Mouse (Mus musculus) heart, embryonic 15.5 days (tissue): ENCODE results near the gene Vstm2a. TPM values are rescaled to one million over a fixed set of nuclear protein-coding genes. Genes with fewer than 3 reads are reported as not detected.

ENCODE experiments used
- ATAC-seq: fragments of 200-750 bp; cut with Nextera tagmentation; replicated peaks from 2 replicates; pipeline ENCODE4 v1.8.0; 2017; ENCODE audit warnings: low read depth, moderate TSS enrichment; ENCODE audit not compliant: insufficient number of reproducible peaks, insufficient read depth, low FRiP score
- H3K27ac ChIP-seq: fragments of 300-500 bp; sonication (generic); 2 replicates; pipeline ENCODE4 v1.5.1; 2015; ENCODE audit warnings: mild to moderate bottlenecking, inconsistent platforms
- H3K27me3 ChIP-seq: fragments of 300-500 bp; sonication (generic); 2 replicates; pipeline ENCODE4 v1.6.1; 2015; ENCODE audit warnings: inconsistent platforms
- H3K36me3 ChIP-seq: fragments of 300-500 bp; sonication (generic); 2 replicates; pipeline ENCODE4 v1.6.1; 2015; ENCODE audit warnings: mild to moderate bottlenecking, inconsistent platforms
- H3K4me1 ChIP-seq: fragments of 300-500 bp; sonication (generic); replicated peaks from 2 replicates; pipeline ENCODE4 v1.6.1; 2015; ENCODE audit warnings: inconsistent platforms
- H3K4me2 ChIP-seq: fragments of 300-500 bp; sonication (generic); 2 replicates; pipeline ENCODE4 v1.6.1; 2015; ENCODE audit warnings: inconsistent platforms, mild to moderate bottlenecking, moderate library complexity
- H3K4me3 ChIP-seq: fragments of 300-500 bp; sonication (generic); 2 replicates; pipeline ENCODE4 v1.5.1; 2015; ENCODE audit warnings: mild to moderate bottlenecking, inconsistent platforms
- H3K9ac ChIP-seq: fragments of 300-500 bp; sonication (generic); 2 replicates; pipeline ENCODE4 v1.6.1; 2015; ENCODE audit warnings: mild to moderate bottlenecking, inconsistent platforms
- H3K9me3 ChIP-seq: fragments of 300-500 bp; sonication (generic); replicated peaks from 2 replicates; pipeline ENCODE4 v1.6.1; 2016; ENCODE audit warnings: inconsistent platforms
- WGBS: fragments of 180-500 bp; shearing (Covaris S2); methylation state at CpG from one replicate; pipeline ENCODE4 v1.1.7; 2015; ENCODE audit warnings: mixed read lengths; 5-methylcytosine and 5-hydroxymethylcytosine counted together
- polyA plus RNA-seq: library from polyadenylated mRNA; unstranded; fragments of >200 nt; fragmentation: Nextera tagmentation; extraction: Ambion mirVana; gene quantifications from 2 replicates; pipeline ENCODE4 v1.2.1, GENCODE M21; 2015

Vstm2a gene
- polyA plus RNA-seq, 1 experiment from 2014 or later, result 0.09 TPM

DNA sequence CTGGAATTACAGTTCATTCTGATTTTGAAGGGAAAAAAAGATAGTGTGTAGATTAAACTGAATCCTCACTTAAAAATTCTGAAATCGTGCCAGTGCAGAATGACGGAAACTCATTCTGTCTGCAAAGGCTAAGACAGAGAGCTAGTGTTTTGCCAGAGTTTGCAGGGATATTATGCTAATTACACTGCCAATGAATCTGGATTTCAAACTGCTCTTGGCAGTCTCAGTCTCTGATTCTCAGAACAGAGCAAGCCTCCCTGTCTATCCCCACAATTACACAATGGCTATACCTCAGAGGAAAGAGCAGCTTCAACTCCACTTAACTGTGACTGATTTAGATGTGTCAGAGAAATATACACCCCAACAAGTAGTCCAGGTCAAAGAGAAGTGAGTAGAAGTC, 43.2 kb downstream of the Vstm2a start:
- H3K27ac ChIP-seq, result no peak overlapping the region
- WGBS, result 64% methylated on average over 2 of the region's 2 CpGs
- no peaks in the 10 kb centered on the region for H3K27me3 ChIP-seq
- H3K9me3 ChIP-seq, result no peaks in the 10 kb centered on the region
- H3K36me3 ChIP-seq, result no peaks in the 10 kb centered on the region
- H3K9ac ChIP-seq, result no peak overlapping the region
- no peak overlapping the region for H3K4me2 ChIP-seq
- no peak overlapping the region for H3K4me3 ChIP-seq
- no peaks in the 10 kb centered on the region for H3K4me1 ChIP-seq
- ATAC-seq, result no peak

DNA sequence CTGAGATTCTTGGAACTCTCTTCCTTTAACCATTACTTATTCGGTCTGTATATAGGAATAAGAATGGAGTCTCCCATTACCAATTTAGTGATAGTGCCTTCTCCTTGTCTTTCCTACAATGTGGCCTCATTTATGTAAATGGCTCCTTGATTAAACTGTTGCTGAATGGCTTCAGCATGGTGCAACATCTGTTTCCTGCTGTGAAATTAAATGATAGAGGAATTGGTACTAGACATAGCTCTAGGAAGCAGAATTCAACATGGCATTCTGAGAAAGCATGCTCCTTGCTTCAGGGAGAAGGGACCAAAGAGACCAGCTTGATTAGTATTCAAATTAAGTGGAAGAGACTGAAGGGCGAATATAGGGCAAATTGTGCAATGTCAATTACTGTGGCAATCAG, 57.6 kb downstream of the Vstm2a start:
- Histone ChIP-seq H3K9ac (no peak overlapping the region), H3K27me3 (no peaks in the 10 kb centered on the region), H3K4me3 (no peak overlapping the region), H3K27ac (no peak overlapping the region), H3K4me2 (no peak overlapping the region), H3K9me3 (no peaks in the 10 kb centered on the region), H3K4me1 (no peaks in the 10 kb centered on the region), H3K36me3 (no peaks in the 10 kb centered on the region)
- ATAC-seq, result no peak
- WGBS, result 71% methylated on average over 2 of the region's 2 CpGs

DNA sequence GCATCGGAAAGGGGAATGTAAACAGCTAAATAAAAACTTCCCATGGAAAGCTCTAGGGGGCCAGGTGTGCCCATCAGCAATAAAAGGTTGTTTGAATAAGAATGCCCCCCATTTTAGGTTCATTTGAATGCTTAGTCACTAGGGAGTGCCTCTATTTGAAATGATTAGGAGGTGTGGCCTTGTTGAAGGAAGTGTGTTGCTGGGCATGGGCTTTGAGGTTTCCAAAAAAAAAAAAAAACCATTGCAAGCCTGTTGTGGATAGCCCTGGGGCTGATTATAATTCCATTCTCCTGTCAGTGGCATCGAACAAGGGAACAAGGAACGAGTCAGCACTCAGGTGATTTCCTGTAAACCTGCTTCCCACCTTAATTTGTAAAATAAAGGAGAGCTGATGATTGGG, 87.7 kb downstream of the Vstm2a start:
- H3K9me3 ChIP-seq, result no peaks in the 10 kb centered on the region
- WGBS, result 51% methylated on average over 3 of the region's 3 CpGs
- no peak overlapping the region for H3K9ac ChIP-seq
- no peak overlapping the region for H3K4me2 ChIP-seq
- H3K36me3 ChIP-seq, result no peaks in the 10 kb centered on the region
- H3K27me3 ChIP-seq, result no peaks in the 10 kb centered on the region
- H3K4me3 ChIP-seq, result no peak overlapping the region
- no peak for ATAC-seq
- no peaks in the 10 kb centered on the region for H3K4me1 ChIP-seq
- no peak overlapping the region for H3K27ac ChIP-seq

DNA sequence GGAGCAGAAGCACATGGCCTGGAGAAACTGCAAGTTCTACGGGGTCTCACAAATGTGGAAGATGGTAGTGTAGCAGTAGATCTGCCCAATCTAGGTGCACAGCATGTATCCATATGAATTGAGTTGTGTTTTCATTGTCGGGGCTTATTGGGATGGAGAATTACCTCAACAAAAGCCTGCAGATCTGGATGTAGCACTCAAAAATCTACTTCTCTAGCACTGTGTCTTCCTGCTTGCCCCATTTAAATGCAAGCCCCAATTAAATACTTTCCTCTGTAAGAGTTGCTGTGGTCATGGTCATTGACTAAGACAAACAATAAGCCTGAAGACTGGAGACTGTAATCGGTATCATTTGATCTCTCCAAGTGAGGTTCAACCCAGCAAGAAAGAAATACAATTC, 88.2 kb downstream of the Vstm2a start:
- no peaks in the 10 kb centered on the region for H3K9me3 ChIP-seq
- no peaks in the 10 kb centered on the region for H3K27me3 ChIP-seq
- no peak for ATAC-seq
- H3K36me3 ChIP-seq, result no peaks in the 10 kb centered on the region
- WGBS, result 71% methylated on average over 3 of the region's 3 CpGs
- H3K4me1 ChIP-seq, result no peaks in the 10 kb centered on the region
- no peak overlapping the region for H3K9ac ChIP-seq
- H3K4me2 ChIP-seq, result no peak overlapping the region
- H3K4me3 ChIP-seq, result no peak overlapping the region
- no peak overlapping the region for H3K27ac ChIP-seq

DNA sequence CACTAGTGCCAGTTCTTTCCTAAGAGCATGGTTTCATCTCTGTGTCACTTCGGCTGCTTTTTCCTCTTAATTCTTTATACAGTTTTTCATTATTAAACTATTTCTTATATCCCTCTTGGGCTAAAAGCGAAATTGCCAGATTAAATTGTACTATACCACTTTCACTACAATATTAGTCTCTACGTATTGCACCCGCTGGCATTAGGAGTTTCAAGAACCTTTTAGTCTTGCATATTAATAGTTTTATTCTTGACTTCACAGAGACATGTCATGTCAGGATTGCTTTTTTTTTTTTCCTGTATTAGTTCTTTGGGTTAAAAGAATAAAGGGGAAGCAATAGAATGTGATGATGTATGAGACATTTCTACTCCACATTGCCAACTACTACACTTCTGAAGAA, 94.4 kb downstream of the Vstm2a start:
- Histone ChIP-seq H3K27me3 (no peaks in the 10 kb centered on the region), H3K27ac (no peak overlapping the region), H3K4me3 (no peak overlapping the region), H3K9me3 (no peaks in the 10 kb centered on the region), H3K36me3 (no peaks in the 10 kb centered on the region), H3K4me2 (no peak overlapping the region), H3K9ac (no peak overlapping the region), H3K4me1 (no peaks in the 10 kb centered on the region)
- WGBS, result 83% methylated on average over 4 of the region's 4 CpGs
- ATAC-seq, result no peak

DNA sequence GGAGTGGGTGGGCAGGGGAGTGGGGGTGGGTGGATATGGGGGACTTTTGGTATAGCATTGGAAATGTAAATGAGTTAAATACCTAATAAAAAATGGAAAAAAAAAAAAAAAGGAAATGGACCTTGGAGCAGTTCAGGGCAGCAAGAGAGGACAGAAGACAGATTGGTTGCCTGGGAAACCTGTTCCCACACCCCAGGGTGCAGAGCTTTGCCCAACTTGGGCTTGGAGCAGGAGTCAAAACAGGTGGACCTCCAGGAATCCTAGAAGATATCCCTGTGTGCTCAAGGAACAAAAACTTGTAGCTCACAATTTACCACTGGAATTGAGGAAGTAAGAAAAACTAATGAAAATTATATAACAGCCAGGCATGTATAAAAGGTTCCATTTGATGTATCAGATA, 96.8 kb downstream of the Vstm2a start:
- Histone ChIP-seq H3K4me2 (no peak overlapping the region), H3K4me1 (no peaks in the 10 kb centered on the region), H3K9me3 (no peaks in the 10 kb centered on the region), H3K27me3 (no peaks in the 10 kb centered on the region), H3K36me3 (no peaks in the 10 kb centered on the region), H3K9ac (no peak overlapping the region), H3K4me3 (no peak overlapping the region), H3K27ac (no peak overlapping the region)
- ATAC-seq, result no peak

DNA sequence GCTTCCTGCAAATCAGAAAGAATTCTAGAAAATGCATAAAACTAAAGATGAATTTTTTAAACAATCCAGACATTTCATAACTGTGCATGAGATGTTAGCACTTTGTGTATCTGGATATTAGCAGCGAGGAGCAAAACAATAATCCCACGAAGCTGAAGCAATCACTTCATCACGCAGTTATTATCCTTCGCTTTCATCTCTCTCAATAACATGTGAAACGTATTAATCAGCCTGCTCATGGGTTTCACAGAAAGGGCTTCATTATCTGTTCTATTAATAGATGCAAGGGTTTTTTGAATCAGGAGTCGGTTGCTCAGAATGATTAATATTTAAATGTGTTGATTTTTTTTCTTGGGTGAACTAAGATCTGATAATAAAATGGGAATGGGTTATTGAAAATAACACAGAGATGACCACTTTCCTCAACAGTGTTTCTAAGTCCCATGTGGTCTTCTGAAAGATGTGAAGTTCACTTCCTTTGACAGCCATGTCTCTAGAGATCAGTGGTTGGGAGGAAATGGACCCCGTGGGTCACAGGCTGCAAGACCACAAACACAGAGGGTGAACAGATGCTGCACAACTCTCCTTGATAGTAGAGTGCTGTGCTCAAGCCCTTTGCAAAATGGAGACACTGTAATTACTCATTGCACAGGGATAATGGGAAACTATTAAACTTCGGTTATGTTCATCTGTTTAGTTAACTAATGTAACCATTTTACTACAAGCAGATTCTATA, 109.5 kb downstream of the Vstm2a start:
- Histone ChIP-seq H3K4me2 (no peak overlapping the region), H3K36me3 (no peaks in the 10 kb centered on the region), H3K4me1 (no peaks in the 10 kb centered on the region), H3K27me3 (no peaks in the 10 kb centered on the region), H3K27ac (no peak overlapping the region), H3K9ac (no peak overlapping the region), H3K4me3 (no peak overlapping the region), H3K9me3 (no peaks in the 10 kb centered on the region)
- WGBS, result 65% methylated on average over 8 of the region's 8 CpGs
- no peak for ATAC-seq

DNA sequence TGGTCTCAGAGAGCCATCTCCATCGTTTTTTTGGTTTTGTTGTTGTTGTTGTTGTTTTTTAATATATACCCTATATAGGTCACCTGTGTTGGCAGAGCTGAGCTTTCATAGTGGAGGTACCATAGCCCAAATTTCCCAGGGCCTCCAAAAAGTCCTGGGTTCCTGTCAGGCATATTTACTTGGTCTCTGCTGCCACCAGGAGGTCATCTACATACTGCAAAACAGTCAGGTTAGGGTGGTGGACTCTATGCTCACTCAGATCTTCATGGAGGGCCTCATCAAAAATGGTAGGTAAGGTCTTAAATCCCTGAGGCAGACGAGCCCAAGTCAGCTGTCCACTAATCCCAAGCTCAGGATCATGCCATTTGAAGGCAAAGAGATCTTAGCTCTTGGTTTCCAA, 146.1 kb downstream of the Vstm2a start:
- Histone ChIP-seq H3K27ac (no peak overlapping the region), H3K9ac (no peak overlapping the region), H3K4me2 (no peak overlapping the region), H3K27me3 (no peaks in the 10 kb centered on the region), H3K4me3 (no peak overlapping the region), H3K9me3 (no peaks in the 10 kb centered on the region), H3K4me1 (no peaks in the 10 kb centered on the region), H3K36me3 (no peaks in the 10 kb centered on the region)
- 34% methylated on average over 2 of the region's 2 CpGs for WGBS
- ATAC-seq, result no peak

DNA sequence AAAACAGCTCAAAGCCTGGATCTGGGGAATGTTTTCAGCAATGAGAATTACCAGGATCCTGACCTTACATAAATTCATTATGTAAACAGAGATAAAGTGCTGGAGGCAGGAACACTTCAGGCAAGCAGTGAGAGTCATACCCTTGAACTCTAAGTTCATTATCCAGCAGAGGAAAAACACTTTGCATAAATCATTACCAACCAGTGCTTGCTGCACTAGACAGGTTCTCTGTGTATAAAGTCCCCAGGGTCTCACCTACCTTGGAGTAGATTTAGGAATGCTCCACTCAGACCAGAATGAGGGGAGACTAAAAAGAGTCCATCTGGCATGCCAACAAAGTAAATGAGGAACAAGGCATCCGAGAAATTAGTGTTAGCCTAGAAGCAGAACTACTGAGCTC, 154.2 kb downstream of the Vstm2a start:
- Histone ChIP-seq H3K9me3 (no peaks in the 10 kb centered on the region), H3K4me3 (no peak overlapping the region), H3K4me2 (no peak overlapping the region), H3K4me1 (no peaks in the 10 kb centered on the region), H3K9ac (no peak overlapping the region), H3K27me3 (no peaks in the 10 kb centered on the region), H3K36me3 (no peaks in the 10 kb centered on the region), H3K27ac (no peak overlapping the region)
- 44% methylated on average over 1 of the region's 1 CpGs for WGBS
- no peak for ATAC-seq

DNA sequence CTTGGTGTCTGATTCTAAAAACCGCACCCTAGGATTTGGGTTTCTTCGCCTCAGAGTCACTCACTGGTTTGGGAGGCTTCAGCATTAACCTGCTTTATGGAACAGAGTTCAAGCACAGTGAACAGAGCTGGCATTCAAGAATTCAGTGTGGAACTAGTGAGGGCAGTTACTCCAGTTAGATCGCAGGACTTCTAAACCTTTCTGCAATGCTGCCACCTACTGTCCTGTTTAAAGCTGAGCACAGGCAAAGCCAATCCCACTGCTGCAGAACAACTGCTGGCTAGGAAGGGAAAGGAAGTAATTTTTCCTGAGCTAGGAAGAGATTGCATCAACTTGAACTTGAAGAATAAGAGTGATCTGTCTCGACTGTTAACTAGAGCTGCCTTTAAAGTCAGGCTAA, 155.1 kb downstream of the Vstm2a start:
- no peak overlapping the region for H3K9ac ChIP-seq
- no peak for ATAC-seq
- WGBS, result 26% methylated on average over 4 of the region's 4 CpGs
- no peaks in the 10 kb centered on the region for H3K9me3 ChIP-seq
- H3K4me3 ChIP-seq, result no peak overlapping the region
- H3K27ac ChIP-seq, result no peak overlapping the region
- no peaks in the 10 kb centered on the region for H3K27me3 ChIP-seq
- H3K36me3 ChIP-seq, result no peaks in the 10 kb centered on the region
- H3K4me1 ChIP-seq, result no peaks in the 10 kb centered on the region
- H3K4me2 ChIP-seq, result no peak overlapping the region

DNA sequence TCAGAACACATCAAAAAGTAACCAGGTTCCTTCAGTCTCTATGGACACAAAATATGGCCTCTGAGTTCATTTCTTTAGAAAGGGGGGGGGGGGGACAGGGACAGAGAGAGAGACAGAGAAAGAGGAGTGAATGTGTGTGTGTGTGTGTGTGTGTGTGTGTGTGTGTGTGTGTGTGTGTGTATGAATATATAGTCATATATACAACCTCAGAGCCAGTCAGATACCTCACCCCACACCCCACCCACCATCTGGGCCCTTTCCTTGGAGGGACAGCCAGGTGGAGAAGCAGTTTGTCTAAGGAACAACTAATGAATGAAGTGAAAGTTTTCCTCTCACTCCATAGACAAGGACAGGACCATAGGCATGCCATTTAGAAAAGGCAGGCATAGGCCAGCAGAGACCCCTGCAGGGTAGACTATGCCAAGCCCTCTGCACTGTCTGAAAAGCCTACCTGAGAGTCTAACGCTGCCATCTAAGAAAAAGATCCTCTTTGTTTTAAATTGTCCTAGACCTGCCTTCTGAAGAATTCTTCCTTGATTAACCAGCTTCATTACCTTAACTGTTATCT, 155.6 kb downstream of the Vstm2a start:
- Histone ChIP-seq H3K4me3 (no peak overlapping the region), H3K36me3 (no peaks in the 10 kb centered on the region), H3K4me1 (no peaks in the 10 kb centered on the region), H3K9ac (no peak overlapping the region), H3K4me2 (no peak overlapping the region), H3K27me3 (no peaks in the 10 kb centered on the region), H3K9me3 (no peaks in the 10 kb centered on the region), H3K27ac (no peak overlapping the region)
- WGBS, result 43% methylated on average over 1 of the region's 1 CpGs
- no peak for ATAC-seq

DNA sequence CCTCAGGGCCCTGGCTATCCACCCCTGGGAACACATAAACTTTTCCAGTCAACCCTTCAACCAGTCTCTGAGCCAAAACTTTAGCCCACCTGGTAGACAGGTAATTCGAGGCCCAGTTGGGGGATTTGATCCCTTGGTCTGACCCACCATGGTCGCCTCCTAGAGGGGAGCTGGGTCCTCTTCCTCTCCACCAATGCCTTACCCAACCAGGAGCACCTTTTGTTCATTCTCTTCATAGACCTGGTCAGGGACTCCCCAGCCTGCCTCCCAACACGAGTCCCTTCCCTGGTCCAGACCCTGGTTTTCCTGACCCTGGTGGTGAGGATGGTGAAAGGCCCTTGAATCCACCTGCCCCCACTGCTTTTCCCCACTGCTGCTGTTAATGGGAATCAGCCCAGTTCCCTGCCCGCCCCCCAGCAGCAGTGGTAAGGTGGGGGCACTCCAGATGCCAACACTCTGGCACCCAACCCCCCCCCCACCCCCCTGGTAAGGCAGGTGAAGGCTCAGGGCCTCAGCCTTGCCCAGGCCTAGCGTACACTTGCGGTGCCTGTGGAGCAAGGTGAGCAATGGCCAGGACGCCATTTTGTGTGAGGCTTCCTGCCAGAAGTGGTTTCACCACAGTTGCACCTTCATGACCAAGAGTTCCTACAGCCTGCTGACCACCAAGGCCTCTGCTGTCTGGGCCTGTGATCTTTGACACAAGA, 182.2 kb downstream of the Vstm2a start:
- H3K27me3 ChIP-seq, result no peaks in the 10 kb centered on the region
- no peaks in the 10 kb centered on the region for H3K4me1 ChIP-seq
- H3K36me3 ChIP-seq, result no peaks in the 10 kb centered on the region
- no peak overlapping the region for H3K27ac ChIP-seq
- no peak overlapping the region for H3K9ac ChIP-seq
- no peaks in the 10 kb centered on the region for H3K9me3 ChIP-seq
- no peak for ATAC-seq
- H3K4me2 ChIP-seq, result no peak overlapping the region
- no peak overlapping the region for H3K4me3 ChIP-seq
- WGBS, result 79% methylated on average over 7 of the region's 7 CpGs
